Mouse (Mus musculus) adrenal gland, postnatal 25 days (tissue): ENCODE data around the gene Dchs1. TPM values are rescaled to one million over a fixed set of nuclear protein-coding genes. Genes with fewer than 3 reads are reported as not detected.

Experiments
- DNase-seq: peaks from one replicate; pipeline ENCODE4 v3.0.0; 2021; ENCODE audit warnings: mixed read lengths
- long read RNA-seq: library from polyadenylated mRNA; stranded (forward); transcript quantifications from one replicate; pipeline ENCODE4 v2.0.0, GENCODE M21; 2021
- total RNA-seq: library from RNA; stranded (reverse); gene quantifications from 2 replicates; pipeline ENCODE4 v1.2.3, GENCODE M21; 2021

The Dchs1 gene
- 5.4 and 10.0 TPM in 2 replicates for total RNA-seq
- long read RNA-seq: 0 reads

- DNase-seq: peak; percentile 29
Measured at GRCm38 (mm10) chr7:105787285-105788140, at the start of gene Dchs1. TSS of gene Dchs1 (minus strand) at chr7:105787654.

- no peak for DNase-seq
Measured at GRCm38 (mm10) chr7:105824281-105824680, 36.8 kb upstream of the Dchs1 start.

GRCm38 (mm10) chr7:105818483-105818882 is 31.0 kb upstream of the Dchs1 start:
- no peak for DNase-seq

- no peak for DNase-seq
Measured at GRCm38 (mm10) chr7:105816736-105817135, 29.3 kb upstream of the Dchs1 start.

GRCm38 (mm10) chr7:105813326-105813725 is 25.9 kb upstream of the Dchs1 start:
- DNase-seq: no peak

- no peak for DNase-seq
Measured at GRCm38 (mm10) chr7:105812566-105812965, 25.1 kb upstream of the Dchs1 start.

GRCm38 (mm10) chr7:105811516-105811915 is 24.1 kb upstream of the Dchs1 start:
- DNase-seq: no peak

- DNase-seq: peak; percentile 99
Measured at GRCm38 (mm10) chr7:105810877-105811489, 23.5 kb upstream of the Dchs1 start, which contains the start of gene Mrpl17. TSS of gene Mrpl17 (minus strand) at chr7:105811099.

- DNase-seq: no peak
Measured at GRCm38 (mm10) chr7:105810280-105810876, 22.9 kb upstream of the Dchs1 start.

GRCm38 (mm10) chr7:105809836-105810235 is 22.4 kb upstream of the Dchs1 start:
- DNase-seq: no peak

GRCm38 (mm10) chr7:105808385-105808784 is 20.9 kb upstream of the Dchs1 start:
- DNase-seq: no peak

GRCm38 (mm10) chr7:105806716-105807115 is 19.3 kb upstream of the Dchs1 start:
- no peak for DNase-seq

GRCm38 (mm10) chr7:105806125-105806524 is 18.7 kb upstream of the Dchs1 start:
- no peak for DNase-seq

- DNase-seq: no peak
Measured at GRCm38 (mm10) chr7:105803428-105803827, 16.0 kb upstream of the Dchs1 start.

- DNase-seq: no peak
Measured at GRCm38 (mm10) chr7:105802771-105803170, 15.3 kb upstream of the Dchs1 start.

- DNase-seq: no peak
Measured at GRCm38 (mm10) chr7:105802312-105802711, 14.9 kb upstream of the Dchs1 start.

- DNase-seq: no peak
Measured at GRCm38 (mm10) chr7:105796972-105797371, 9.5 kb upstream of the Dchs1 start.

GRCm38 (mm10) chr7:105795759-105796366 is 8.4 kb upstream of the Dchs1 start:
- DNase-seq: no peak

GRCm38 (mm10) chr7:105793701-105794100 is 6.2 kb upstream of the Dchs1 start:
- DNase-seq: no peak

GRCm38 (mm10) chr7:105791147-105791546 is 3.7 kb upstream of the Dchs1 start:
- DNase-seq: no peak

- DNase-seq: no peak
Measured at GRCm38 (mm10) chr7:105786506-105787284, 759 bp downstream of the Dchs1 start.

- no peak for DNase-seq
Measured at GRCm38 (mm10) chr7:105784556-105784955, 2.9 kb downstream of the Dchs1 start.
